Mouse (Mus musculus) effector memory CD4-positive, alpha-beta T cell, adult 7 months (primary cell): ENCODE data around the gene Ms4a5. TPM values are rescaled to one million over a fixed set of nuclear protein-coding genes. Genes with fewer than 3 reads are reported as not detected.

Source experiments
- polyA plus RNA-seq: library from polyadenylated mRNA; unstranded; fragments of 100-300 nt; shearing (Covaris generic); gene quantifications from one replicate; pipeline ENCODE4 v1.2.1, GENCODE M21; 2017

The Ms4a5 gene
- polyA plus RNA-seq: not detected

GRCm38 (mm10) chr19:11283773-11284172 lies at the start of gene Ms4a5:
Gene Ms4a5 (minus strand): TSS chr19:11283873.

GRCm38 (mm10) chr19:11314354-11314753 lies 30.7 kb upstream of the Ms4a5 start, which contains the start of gene Ms4a14:
Gene Ms4a14 (minus strand): TSS chr19:11314454.

DNA sequence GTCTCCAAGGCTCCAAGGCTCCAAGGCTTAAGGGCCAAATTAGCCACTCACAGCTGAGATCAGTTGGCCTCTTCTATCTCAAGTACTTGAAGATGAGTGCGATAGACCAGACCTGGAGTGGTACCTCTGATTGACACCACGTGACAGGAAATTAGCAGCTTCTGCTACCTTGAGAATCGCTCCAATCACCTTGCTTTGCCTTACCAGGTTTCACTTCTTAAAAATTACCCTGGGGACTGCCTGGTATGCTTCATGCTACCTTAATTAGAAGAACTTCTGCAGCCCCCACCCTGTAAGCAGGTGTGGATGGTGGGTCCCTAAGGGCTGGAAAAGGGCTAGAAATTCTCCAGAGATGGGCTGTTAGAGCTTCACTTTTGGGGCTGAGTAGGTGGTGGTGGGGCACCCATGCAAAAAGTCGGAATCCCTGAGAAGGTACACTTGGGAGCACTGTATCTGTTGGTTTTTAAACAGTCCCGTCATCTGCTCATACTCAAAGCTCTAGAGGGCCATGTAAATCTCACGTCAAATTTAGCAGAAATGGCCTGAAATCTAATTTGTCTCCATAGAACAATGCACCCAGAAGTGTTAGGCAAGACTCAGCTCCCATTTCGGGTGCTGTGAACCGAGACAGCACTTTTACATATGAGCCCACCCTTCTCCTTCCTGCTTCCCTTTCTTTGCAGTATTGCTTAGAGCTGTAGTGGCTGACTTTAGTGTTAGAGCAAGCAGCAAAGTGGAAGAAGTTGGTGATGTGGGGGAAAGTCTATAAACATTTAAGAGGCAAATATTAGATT lies 17.4 kb downstream of the Ms4a5 start, which contains the start of gene Ms4a1:
Gene Ms4a1 (minus strand): TSS at position 190 of the 794 bp plus-strand sequence.

GRCm38 (mm10) chr19:11232348-11232747 lies 51.3 kb downstream of the Ms4a5 start, which contains the start of gene Ms4a12:
Gene Ms4a12 (minus strand): TSS chr19:11232448.

Other genes starting within 250 kb of the Ms4a5 start
- 1.1 TPM for gene Ms4a8a, start 202.8 kb downstream of the Ms4a5 start, polyA plus RNA-seq
- gene 1700017D01Rik, start 153.0 kb downstream of the Ms4a5 start, polyA plus RNA-seq: not detected
- not detected for gene 1700025F22Rik, start 118.6 kb downstream of the Ms4a5 start, polyA plus RNA-seq
- gene Ms4a13, start 87.1 kb downstream of the Ms4a5 start, polyA plus RNA-seq: not detected
- gene Ms4a12, start 51.4 kb downstream of the Ms4a5 start, polyA plus RNA-seq: not detected
- 0.41 TPM for gene Ms4a1, start 17.6 kb downstream of the Ms4a5 start, polyA plus RNA-seq
- not detected for gene Ms4a14, start 30.6 kb upstream of the Ms4a5 start, polyA plus RNA-seq
- not detected for gene Ms4a7, start 52.3 kb upstream of the Ms4a5 start, polyA plus RNA-seq
- gene Ms4a4a, start 91.7 kb upstream of the Ms4a5 start, polyA plus RNA-seq: 6.5 TPM
- gene Ms4a4c, start 120.9 kb upstream of the Ms4a5 start, polyA plus RNA-seq: 178 TPM
- gene Ms4a4b, start 159.7 kb upstream of the Ms4a5 start, polyA plus RNA-seq: 2,892 TPM
- 7.2 TPM for gene Ms4a6c, start 185.5 kb upstream of the Ms4a5 start, polyA plus RNA-seq
- 506 TPM for gene Gm8369, start 202.1 kb upstream of the Ms4a5 start, polyA plus RNA-seq
- gene Ms4a6b, start 232.6 kb upstream of the Ms4a5 start, polyA plus RNA-seq: 633 TPM